In the genomic region with DNA sequence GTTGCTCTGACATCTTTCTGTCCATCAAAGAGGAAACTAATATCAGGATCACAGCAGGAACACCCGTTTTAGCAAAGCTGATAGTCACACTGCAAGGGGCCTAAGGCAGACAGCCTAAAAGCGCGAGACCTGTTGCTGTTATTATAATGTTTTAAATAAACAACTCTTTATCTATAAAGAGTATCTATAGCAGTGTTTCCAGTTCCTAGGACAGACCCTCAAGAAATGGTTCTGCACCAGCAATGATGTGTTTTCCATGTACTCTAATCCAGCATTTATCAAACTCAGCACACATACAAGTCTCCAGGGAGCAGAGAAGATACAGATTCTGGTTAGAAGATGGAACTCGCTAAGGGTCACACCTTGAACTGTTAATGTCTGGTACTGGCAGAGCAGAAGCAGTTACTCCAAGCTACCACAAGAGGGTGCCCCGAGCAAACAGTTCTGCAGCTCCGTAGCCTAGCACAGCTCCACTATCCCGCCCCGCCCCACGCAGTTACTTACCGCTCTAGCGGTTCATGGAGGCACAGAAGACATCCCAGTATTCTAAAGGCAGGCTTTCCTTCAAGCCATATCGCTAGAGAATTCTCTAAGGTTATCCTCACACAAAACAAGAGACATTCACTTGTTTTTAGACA, we compare ENCODE assay signal across 8 mouse cellular contexts.
DNase-seq lines count a peak whose midpoint lies in the region; ATAC-seq lines count a peak whose summit lies in the region.

No protein-coding gene starts in this region.

- H3K36me3 ChIP-seq in intestine, embryonic 16.5 days (ENCODE audit: control insufficient read depth, insufficient read depth, low read length) = no peaks in the 10 kb centered on the region
- H3K36me3 ChIP-seq in midbrain, embryonic 13.5 days = no peaks in the 10 kb centered on the region

- H3K27me3 ChIP-seq in intestine, embryonic 16.5 days (replicated peaks; ENCODE audit: control insufficient read depth, insufficient read depth, low read length) = no peaks in the 10 kb centered on the region
- H3K27me3 ChIP-seq in midbrain, embryonic 13.5 days = no peaks in the 10 kb centered on the region

- no peak overlapping the region for H3K4me2 ChIP-seq in intestine, embryonic 16.5 days (ENCODE audit: low read depth, low read length)
- no peak overlapping the region for H3K4me2 ChIP-seq in midbrain, embryonic 13.5 days (replicated peaks)

- no peak overlapping the region for H3K27ac ChIP-seq in intestine, embryonic 16.5 days (ENCODE audit: low read length)
- no peak overlapping the region for H3K27ac ChIP-seq in midbrain, embryonic 13.5 days

- intact Hi-C loops in left cerebral cortex, postnatal 14 days (cut with DNase I) = loop anchor here (1.0 kb wide), 1 partner anchor 237 kb away; no protein-coding TSS in a partner anchor

- no peaks in the 10 kb centered on the region for H3K4me1 ChIP-seq in intestine, embryonic 16.5 days (ENCODE audit: control insufficient read depth, insufficient read depth, low read length)
- H3K4me1 ChIP-seq in midbrain, embryonic 13.5 days (replicated peaks) = no peaks in the 10 kb centered on the region

- H3K9me3 ChIP-seq in intestine, embryonic 16.5 days (ENCODE audit: control insufficient read depth, low read length) = no peaks in the 10 kb centered on the region
- H3K9me3 ChIP-seq in midbrain, embryonic 13.5 days = no peaks in the 10 kb centered on the region

- ATAC-seq in intestine, embryonic 16.5 days = peak; percentile 74
- ATAC-seq in midbrain, embryonic 13.5 days = peak; percentile 97
- no peak for ATAC-seq in activated CD4-positive, CD25-positive, alpha-beta regulatory T cell, adult 4 months

- DNase-seq in adrenal gland, adult 2 months = peak; percentile 80
- peak; percentile 89 for DNase-seq in embryo, embryonic 11 days
- peak; percentile 38 for DNase-seq in gastrocnemius, postnatal 25 days
- DNase-seq in left cerebral cortex, postnatal 14 days (ENCODE audit: low spot score in 2 of 2) = peak; percentile 80 to 87
- DNase-seq in spleen, adult 12 weeks (ENCODE audit: low spot score) = peak; percentile 6

- H3K9ac ChIP-seq in intestine, embryonic 16.5 days (ENCODE audit: low read depth, low read length) = no peak overlapping the region
- H3K9ac ChIP-seq in midbrain, embryonic 13.5 days (replicated peaks) = no peak overlapping the region

- H3K4me3 ChIP-seq in intestine, embryonic 16.5 days (ENCODE audit: low read length) = no peak overlapping the region
- H3K4me3 ChIP-seq in midbrain, embryonic 13.5 days (replicated peaks) = no peak overlapping the region

- 16% methylated on average over 12 of the region's 12 CpGs for WGBS in intestine, embryonic 16.5 days
- 19% methylated on average over 12 of the region's 12 CpGs for WGBS in midbrain, embryonic 13.5 days

Comparison
In these comparisons a context has a peak if more than half of its experiments do, and no peak if none do; other contexts are left out.
1. DNase-seq: peak in every context shown above with its lines; median percentile 89 in embryo, embryonic 11 days; 84 in left cerebral cortex, postnatal 14 days; 80 in adrenal gland, adult 2 months; 38 in gastrocnemius, postnatal 25 days; 6 in spleen, adult 12 weeks.